Mouse (Mus musculus): ENCODE results near the gene Lag3.
"Not testable (repeated sequence)": the region's sequence is repeated elsewhere in the genome, so short reads cannot be mapped to it uniquely, and the experiment has no call there.

DNA sequence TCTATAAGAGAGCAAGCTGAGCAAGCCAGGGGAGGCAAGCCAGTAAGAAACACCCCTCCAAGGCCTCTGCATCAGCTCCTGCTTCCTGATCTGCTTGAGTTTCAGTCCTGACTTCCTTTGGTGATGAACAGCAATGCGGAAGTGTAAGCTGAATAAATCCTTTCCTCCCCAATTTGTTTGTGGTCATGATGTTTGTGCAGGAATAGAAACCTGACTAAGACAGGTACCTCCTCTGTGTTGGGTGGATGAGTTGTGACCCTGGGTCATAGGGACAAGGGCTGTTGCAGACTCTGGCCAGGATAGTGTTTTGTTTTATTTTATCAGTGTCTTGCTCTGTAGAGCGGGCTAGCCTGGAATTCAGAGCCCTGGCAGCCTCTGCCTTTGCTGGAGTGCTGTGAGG, 17.4 kb downstream of the Lag3 start:
- not testable (repeated sequence) for TF ChIP-seq POLR2A (IDR thresholded peaks at IDR 0.05; ENCODE audit: borderline replicate concordance, extremely low read depth, low read depth, low read length); CTCF (IDR thresholded peaks at IDR 0.05; ENCODE audit: insufficient read depth, low read length)
